Comparison of ENCODE assay signal across 16 mouse cellular contexts in the genomic region with DNA sequence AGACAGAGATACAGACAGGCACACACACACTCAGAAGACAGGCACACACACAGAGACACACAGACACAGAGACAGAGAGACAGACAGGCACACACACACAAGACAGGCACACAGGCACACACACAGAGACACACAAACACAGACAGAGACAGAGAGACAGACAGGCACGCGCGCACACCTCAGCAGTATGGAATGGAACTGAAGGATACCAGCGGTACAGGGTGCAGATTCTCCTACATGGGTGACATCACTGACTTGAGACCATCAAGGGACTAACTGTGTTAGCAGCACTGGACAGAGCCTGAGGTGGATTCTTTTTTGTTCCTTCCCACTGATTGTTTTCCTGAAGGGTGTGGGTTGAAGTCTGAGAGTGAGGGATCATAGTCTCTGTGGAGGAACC.
DNase-seq lines count a peak whose midpoint lies in the region; ATAC-seq lines count a peak whose summit lies in the region.
"Had no signal": no experiment of that assay in that cellular context is flagged by ENCODE, and none has a peak within 500 bp of the region (broad histone marks: within the 10 kb centered on the region; RNA-seq: fewer than 3 reads in every experiment).

No protein-coding gene starts in this region.

- intact Hi-C loops in heart, postnatal 10 days (cut with DNase I) = no loop called here

- no peaks in the 10 kb centered on the region for H3K9me3 ChIP-seq in heart, embryonic 10.5 days
- no peaks in the 10 kb centered on the region for H3K9me3 ChIP-seq in embryonic facial prominence, embryonic 10.5 days
- no peaks in the 10 kb centered on the region for H3K9me3 ChIP-seq in intestine, embryonic 15.5 days
- H3K9me3 ChIP-seq in stomach, embryonic 14.5 days (ENCODE audit: control insufficient read depth, low read depth, low read length) = no peaks in the 10 kb centered on the region
- H3K9me3 ChIP-seq: limb, embryonic 15.5 days; midbrain, embryonic 10.5 days had no signal

- H3K4me3 ChIP-seq in heart, embryonic 10.5 days = no peak overlapping the region
- no peak overlapping the region for H3K4me3 ChIP-seq in embryonic facial prominence, embryonic 10.5 days
- H3K4me3 ChIP-seq in intestine, embryonic 15.5 days (replicated peaks) = no peak overlapping the region
- H3K4me3 ChIP-seq in stomach, embryonic 14.5 days (ENCODE audit: low read depth, low read length) = no peak overlapping the region
- H3K4me3 ChIP-seq: limb, embryonic 15.5 days; midbrain, embryonic 10.5 days had no signal

- 90% methylated on average over 4 of the region's 4 CpGs for WGBS in heart, embryonic 10.5 days
- 99% methylated on average over 4 of the region's 4 CpGs for WGBS in embryonic facial prominence, embryonic 10.5 days
- 90% methylated on average over 4 of the region's 4 CpGs for WGBS in intestine, embryonic 15.5 days
- WGBS in stomach, embryonic 14.5 days = 89% methylated on average over 4 of the region's 4 CpGs

- peak; percentile 58 for DNase-seq in heart, embryonic 10.5 days (ENCODE audit: low spot score)
- no peak for DNase-seq in heart, postnatal 10 days
- DNase-seq in embryonic facial prominence, embryonic 10.5 days (ENCODE audit: low spot score) = no peak
- no peak for DNase-seq in retina, postnatal 1 day
- DNase-seq: cerebellum, adult 11 months; cerebellum, postnatal 25 days; kidney, adult 18-20 months; kidney, postnatal 4 days; thymus, postnatal 25 days had no signal

- H3K4me1 ChIP-seq in heart, embryonic 10.5 days = peaks cover 21% of the 10 kb centered on the region
- H3K4me1 ChIP-seq in embryonic facial prominence, embryonic 10.5 days = peaks cover 32% of the 10 kb centered on the region
- peaks cover 35% of the 10 kb centered on the region for H3K4me1 ChIP-seq in intestine, embryonic 15.5 days (replicated peaks)
- H3K4me1 ChIP-seq in stomach, embryonic 14.5 days (ENCODE audit: control insufficient read depth, insufficient read depth, low read length) = peaks cover 25% of the 10 kb centered on the region
- H3K4me1 ChIP-seq: midbrain, embryonic 10.5 days had no signal

- H3K27ac ChIP-seq in heart, embryonic 10.5 days = no peak overlapping the region
- peak overlapping the region; percentile 66 for H3K27ac ChIP-seq in embryonic facial prominence, embryonic 10.5 days (replicated peaks)
- peak overlapping the region; percentile 63 for H3K27ac ChIP-seq in intestine, embryonic 15.5 days
- H3K27ac ChIP-seq in stomach, embryonic 14.5 days (ENCODE audit: low read length) = peak overlapping the region; percentile 44; the same call in 1 of the 2 replicates
- H3K27ac ChIP-seq: hindbrain, embryonic 14.5 days; midbrain, embryonic 10.5 days had no signal

- ATAC-seq in intestine, embryonic 15.5 days = peak; percentile 42
- ATAC-seq in stomach, embryonic 14.5 days (ENCODE audit: insufficient number of reproducible peaks, insufficient read depth, low FRiP score, low read depth) = peak; percentile 25; the same call in 1 of the 2 replicates
- ATAC-seq in cerebellum, adult (ENCODE audit: insufficient number of reproducible peaks, low FRiP score, low TSS enrichment) = no peak

- no peak overlapping the region for H3K9ac ChIP-seq in intestine, embryonic 15.5 days
- no peak overlapping the region for H3K9ac ChIP-seq in stomach, embryonic 14.5 days (replicated peaks; ENCODE audit: low read depth, low read length)
- H3K9ac ChIP-seq: hindbrain, embryonic 14.5 days; limb, embryonic 15.5 days had no signal

- 0 out of 2 replicates have a peak overlapping the region, but pooled peaks have one; percentile 27 for H3K4me2 ChIP-seq in intestine, embryonic 15.5 days (replicated peaks)
- H3K4me2 ChIP-seq in stomach, embryonic 14.5 days (replicated peaks; ENCODE audit: low read depth, low read length) = no peak overlapping the region
- H3K4me2 ChIP-seq: hindbrain, embryonic 14.5 days; limb, embryonic 15.5 days had no signal

- H3K36me3 ChIP-seq in heart, embryonic 10.5 days = no peaks in the 10 kb centered on the region
- no peaks in the 10 kb centered on the region for H3K36me3 ChIP-seq in embryonic facial prominence, embryonic 10.5 days (replicated peaks)
- no peaks in the 10 kb centered on the region for H3K36me3 ChIP-seq in intestine, embryonic 15.5 days
- no peaks in the 10 kb centered on the region for H3K36me3 ChIP-seq in stomach, embryonic 14.5 days (ENCODE audit: control insufficient read depth, insufficient read depth, low read length)
- H3K36me3 ChIP-seq: limb, embryonic 15.5 days; midbrain, embryonic 10.5 days had no signal

- H3K27me3 ChIP-seq in heart, embryonic 10.5 days (ENCODE audit: insufficient read depth, poor library complexity, severe bottlenecking) = peaks cover 17% of the 10 kb centered on the region; the same call in 1 of the 2 replicates
- no peaks in the 10 kb centered on the region for H3K27me3 ChIP-seq in embryonic facial prominence, embryonic 10.5 days (replicated peaks; ENCODE audit: low read depth, poor library complexity, severe bottlenecking)
- H3K27me3 ChIP-seq in intestine, embryonic 15.5 days (replicated peaks) = no peaks in the 10 kb centered on the region
- no peaks in the 10 kb centered on the region for H3K27me3 ChIP-seq in stomach, embryonic 14.5 days (ENCODE audit: control insufficient read depth, insufficient read depth, low read length)
- H3K27me3 ChIP-seq: CH12.LX; limb, embryonic 15.5 days had no signal
